Mouse (Mus musculus) spleen, adult 12 weeks (tissue): ENCODE measurements around the gene Adk.
"Not testable (repeated sequence)": the region's sequence is repeated elsewhere in the genome, so short reads cannot be mapped to it uniquely, and the experiment has no call there.

Experiments
- DNase-seq: peaks from one replicate; pipeline ENCODE4 v3.0.0; 2022; ENCODE audit warnings: low spot score

Gene Adk

GRCm38 (mm10) chr14:21433995-21434394 is 381.6 kb downstream of the Adk start:
- no peak for DNase-seq

- no peak for DNase-seq
Observed at GRCm38 (mm10) chr14:21434686-21435085, 382.3 kb downstream of the Adk start.

GRCm38 (mm10) chr14:21439785-21440184 is 387.4 kb downstream of the Adk start:
- DNase-seq: no peak

- no peak for DNase-seq
Observed at GRCm38 (mm10) chr14:21440526-21440925, 388.2 kb downstream of the Adk start.

GRCm38 (mm10) chr14:21441772-21442533 is 389.6 kb downstream of the Adk start:
- no peak for DNase-seq

- DNase-seq: no peak
Observed at GRCm38 (mm10) chr14:21452581-21452980, 400.2 kb downstream of the Adk start.

GRCm38 (mm10) chr14:21453896-21454295 is 401.5 kb downstream of the Adk start:
- DNase-seq: no peak

- no peak for DNase-seq
Observed at GRCm38 (mm10) chr14:21455654-21456350, 403.4 kb downstream of the Adk start.

- no peak for DNase-seq
Observed at GRCm38 (mm10) chr14:21456526-21456925, 404.2 kb downstream of the Adk start.

GRCm38 (mm10) chr14:21457876-21458275 is 405.5 kb downstream of the Adk start:
- DNase-seq: no peak

GRCm38 (mm10) chr14:21458696-21459095 is 406.3 kb downstream of the Adk start:
- DNase-seq: no peak

GRCm38 (mm10) chr14:21459163-21459562 is 406.8 kb downstream of the Adk start:
- DNase-seq: no peak

GRCm38 (mm10) chr14:21462398-21462797 is 410.0 kb downstream of the Adk start:
- no peak for DNase-seq

- no peak for DNase-seq
Observed at GRCm38 (mm10) chr14:21463117-21463712, 410.8 kb downstream of the Adk start.

- DNase-seq: no peak
Observed at GRCm38 (mm10) chr14:21470386-21470785, 418.0 kb downstream of the Adk start.

GRCm38 (mm10) chr14:21471975-21472374 is 419.6 kb downstream of the Adk start:
- no peak for DNase-seq

GRCm38 (mm10) chr14:21474593-21475132 is 422.3 kb downstream of the Adk start:
- not testable (repeated sequence) for DNase-seq

GRCm38 (mm10) chr14:21477181-21477580 is 424.8 kb downstream of the Adk start:
- no peak for DNase-seq

GRCm38 (mm10) chr14:21479566-21479965 is 427.2 kb downstream of the Adk start:
- DNase-seq: no peak

- DNase-seq: no peak
Observed at GRCm38 (mm10) chr14:21480191-21480590, 427.8 kb downstream of the Adk start.

GRCm38 (mm10) chr14:21481231-21481630 is 428.9 kb downstream of the Adk start, which contains the start of gene Kat6b:
Gene Kat6b (plus strand): TSS chr14:21481434.
- DNase-seq: no peak

GRCm38 (mm10) chr14:21484199-21484598 is 431.8 kb downstream of the Adk start:
- DNase-seq: no peak

- DNase-seq: no peak
Observed at GRCm38 (mm10) chr14:21484693-21485092, 432.3 kb downstream of the Adk start.
